Mouse (Mus musculus): ENCODE results near the gene Olfr313.

DNA sequence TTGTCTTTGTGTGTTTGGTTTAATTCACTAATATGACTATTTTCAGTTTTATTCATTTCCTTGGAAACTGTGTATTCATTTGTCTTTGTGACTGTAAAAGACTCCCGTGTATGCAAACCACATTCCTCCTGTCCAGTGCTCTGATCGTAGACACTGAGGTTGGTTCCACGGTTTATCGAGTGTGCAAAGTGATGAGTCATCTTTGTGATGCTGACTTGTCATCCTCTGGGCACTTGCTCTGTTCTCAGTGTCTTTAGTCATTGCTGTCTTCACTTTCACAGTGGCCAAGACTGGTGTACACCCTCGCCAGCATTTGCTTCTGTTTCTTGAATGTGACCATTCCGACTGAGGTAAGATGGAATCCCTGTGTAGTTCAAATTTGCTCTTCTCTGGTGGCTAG, 24.2 kb upstream of the Olfr313 start:
- no peak for TF ChIP-seq POLR2AphosphoS2 (IDR thresholded peaks at IDR 0.05; ENCODE audit: low read length)
- TF ChIP-seq UBTF (IDR thresholded peaks at IDR 0.05; ENCODE audit: borderline replicate concordance, insufficient read depth, low read depth, low read length): no peak
- TF ChIP-seq CTCF (IDR thresholded peaks at IDR 0.05 in 2 of 3, conservative IDR thresholded peaks at IDR 0.05 in 1 of 3; ENCODE audit: control insufficient read depth in 1 of 3, insufficient read depth in 1 of 3, low read depth in 2 of 3, low read length in 3 of 3, poor library complexity in 1 of 3, severe bottlenecking in 1 of 3): no peak
- TF ChIP-seq POLR2AphosphoS5 (IDR thresholded peaks at IDR 0.05; ENCODE audit: borderline replicate concordance, low read depth, low read length): no peak
- no peak for TF ChIP-seq SMC3 (IDR thresholded peaks at IDR 0.05; ENCODE audit: low read depth, low read length)
- no peak for TF ChIP-seq GATA1 (IDR thresholded peaks at IDR 0.05; ENCODE audit: low read depth, low read length)
- no peak for TF ChIP-seq TCF12 (IDR thresholded peaks at IDR 0.05; ENCODE audit: low read depth, low read length)
- no peak for TF ChIP-seq NELFE (IDR thresholded peaks at IDR 0.05; ENCODE audit: low read depth, low read length)
- no peak for TF ChIP-seq ZC3H11A (IDR thresholded peaks at IDR 0.05; ENCODE audit: low read depth, low read length)
